Mouse (Mus musculus) embryonic fibroblast, embryonic 13.5 days (primary cell): ENCODE results near the gene Stk16.

Source experiments
- CTCF ChIP-seq: IDR thresholded peaks from 2 replicates; pipeline ENCODE4 v1.5.1; 2011; ENCODE audit warnings: mild to moderate bottlenecking, control low read depth, low read length, moderate library complexity, borderline replicate concordance; ENCODE audit not compliant: insufficient read depth
- POLR2A ChIP-seq: IDR thresholded peaks from 2 replicates; pipeline ENCODE4 v1.6.1; 2011; ENCODE audit warnings: low read depth, mild to moderate bottlenecking, control low read depth, low read length, moderate library complexity

DNA sequence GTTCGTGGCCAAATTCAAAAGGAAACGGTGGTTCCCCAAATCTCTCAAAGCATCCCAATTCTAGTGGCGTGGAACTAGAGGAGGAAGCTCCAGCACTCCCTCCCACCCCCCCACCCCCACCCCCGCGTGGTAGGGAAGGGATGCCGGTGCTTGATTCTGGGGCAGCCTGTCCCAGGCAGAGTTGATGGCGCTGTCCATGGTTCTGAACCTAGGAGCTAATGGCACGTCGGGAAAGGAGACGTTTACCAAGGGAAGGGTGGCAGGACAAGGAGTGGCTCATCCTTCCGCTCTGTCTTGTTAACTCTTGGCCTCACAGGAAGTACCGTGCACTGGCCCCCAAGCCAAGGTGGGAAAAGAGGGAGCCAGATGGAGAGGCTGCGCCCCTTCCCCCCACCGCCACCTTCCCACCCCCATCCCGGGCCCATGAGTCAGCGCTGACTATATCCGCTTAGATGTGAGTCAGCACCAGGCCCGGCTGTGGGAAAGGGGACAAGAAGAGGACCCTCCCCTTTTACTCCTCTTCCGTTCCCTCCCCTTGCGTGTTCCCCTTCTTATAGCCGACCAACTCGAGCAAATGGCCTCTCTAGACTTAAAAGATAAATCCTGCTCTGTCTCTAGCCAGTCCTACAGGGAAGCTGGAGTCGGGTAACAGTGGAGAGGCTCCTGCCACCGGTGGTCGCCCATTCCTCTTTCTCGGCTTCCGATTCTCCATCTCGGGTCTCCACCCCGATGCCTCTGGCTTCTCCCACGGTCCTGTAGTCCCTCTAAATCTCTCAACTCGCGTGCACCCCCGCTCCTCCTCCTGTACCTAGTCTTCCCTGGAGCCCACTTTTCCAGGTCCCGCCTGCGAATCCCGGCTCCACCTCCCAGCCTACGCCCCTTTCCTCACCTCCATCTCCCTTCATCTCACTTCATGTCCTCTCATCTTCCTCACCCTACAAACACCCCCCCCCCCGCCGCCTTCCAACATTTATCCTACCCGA is 52.6 kb downstream of the Stk16 start:
- TF ChIP-seq POLR2A (peak; percentile 57; the same call in 1 of the 2 replicates), CTCF (no peak)
